Mouse (Mus musculus): Measurements from ENCODE around the gene Cfd. TPM values are rescaled to one million over a fixed set of nuclear protein-coding genes. Genes with fewer than 3 reads are reported as not detected.

Gene Cfd
- total and polyA plus RNA-seq, 3 experiments: 0.26 TPM; not detected in 2

- Histone ChIP-seq H3K9me3 (replicated peaks; ENCODE audit: low read length) (peaks cover 5% of the 10 kb centered on the region), H3K9ac (ENCODE audit: insufficient read depth, low read depth) (no peak overlapping the region), H3K4me3 (replicated peaks in 1 of 3; ENCODE audit: low read depth in 2 of 3, low read length in 2 of 3, poor library complexity in 1 of 3) (peak overlapping the region; percentile 9 to 68 (median 48)), H3K4me1 (ENCODE audit: control insufficient read depth in 1 of 2, insufficient read depth in 2 of 2) (peaks cover 7 to 19% of the 10 kb centered on the region in 2 experiments), H3K4me2 (ENCODE audit: insufficient read depth, low read depth, poor library complexity, severe bottlenecking) (0 out of 2 replicates have a peak overlapping the region, but pooled peaks have one; percentile 17), H3K27ac (ENCODE audit: insufficient read depth, low read depth) (peak overlapping the region; percentile 42; the same call in 1 of the 2 replicates), H3K36me3 (replicated peaks in 1 of 2; ENCODE audit: control insufficient read depth in 1 of 2, insufficient read depth in 1 of 2, low read length in 1 of 2) (peaks cover 23 to 71% of the 10 kb centered on the region in 2 experiments), H3K79me2 (replicated peaks; ENCODE audit: control insufficient read depth, extremely low read depth, insufficient read depth, poor library complexity, severe bottlenecking) (no peaks in the 10 kb centered on the region), H3K27me3 (replicated peaks) (no peaks in the 10 kb centered on the region)
- TF ChIP-seq USF2 (conservative IDR thresholded peaks at IDR 0.05; ENCODE audit: low read depth, low read length) (no peak), E2F4 (IDR thresholded peaks at IDR 0.05; ENCODE audit: insufficient replicate concordance, low read depth, low read length) (no peak), PAX5 (IDR thresholded peaks at IDR 0.05; ENCODE audit: low read length) (no peak), NELFE (IDR thresholded peaks at IDR 0.05; ENCODE audit: low read depth, low read length) (no peak), ZNF384 (IDR thresholded peaks at IDR 0.05; ENCODE audit: low read depth, low read length) (no peak), CHD2 (IDR thresholded peaks at IDR 0.05; ENCODE audit: low read length) (no peak), ZMIZ1 (IDR thresholded peaks at IDR 0.05; ENCODE audit: low read depth, low read length) (no peak), CTCF (conservative IDR thresholded peaks at IDR 0.05 in 1 of 2, IDR thresholded peaks at IDR 0.05 in 1 of 2; ENCODE audit: low read depth in 2 of 2, low read length in 2 of 2) (no peak), JUN (IDR thresholded peaks at IDR 0.05; ENCODE audit: insufficient read depth, low read depth, low read length) (no peak; the same call in 1 of the 2 replicates), ZC3H11A (IDR thresholded peaks at IDR 0.05; ENCODE audit: low read depth, low read length) (no peak), POLR2A (IDR thresholded peaks at IDR 0.05; ENCODE audit: low read depth, low read length) (no peak), IRF4 (IDR thresholded peaks at IDR 0.05; ENCODE audit: low read depth, low read length) (no peak), NRF1 (IDR thresholded peaks at IDR 0.05; ENCODE audit: low read depth, low read length) (peak; percentile 68), HCFC1 (IDR thresholded peaks at IDR 0.05; ENCODE audit: low read depth, low read length) (no peak), MYC (IDR thresholded peaks at IDR 0.05; ENCODE audit: low read depth, low read length) (no peak), TBP (conservative IDR thresholded peaks at IDR 0.05; ENCODE audit: low read depth, low read length) (peak; percentile 99), GABPA (IDR thresholded peaks at IDR 0.05; ENCODE audit: insufficient replicate concordance, low read depth, low read length) (no peak), MAFK (IDR thresholded peaks at IDR 0.05; ENCODE audit: insufficient replicate concordance, low read length) (peak; percentile 94), RAD21 (IDR thresholded peaks at IDR 0.05; ENCODE audit: low read depth, low read length) (no peak), POLR2AphosphoS2 (IDR thresholded peaks at IDR 0.05; ENCODE audit: low read depth, low read length) (no peak), ELF1 (IDR thresholded peaks at IDR 0.05; ENCODE audit: low read depth, low read length) (peak; percentile 90), MAZ (IDR thresholded peaks at IDR 0.05; ENCODE audit: low read depth, low read length) (no peak), BHLHE40 (IDR thresholded peaks at IDR 0.05; ENCODE audit: low read depth, low read length) (peak; percentile 50; the same call in 1 of the 2 replicates)
- DNase-seq (ENCODE audit: extremely low read depth): peak; percentile 62
- in situ Hi-C loops (cut with MboI; ENCODE audit: low pct_ligation_motif_present, low pct_unique_long_range_greater_than_20kb, low sequenced_read_pairs) (no loop called here), dilution Hi-C loops (cut with MboI; ENCODE audit: extremely low pct_ligation_motif_present, extremely low pct_unique_long_range_greater_than_20kb, low sequenced_read_pairs) (no loop called here)
Measured at GRCm38 (mm10) chr10:79909092-79909922, 18.7 kb downstream of the Cfd start.
